Mouse (Mus musculus): ENCODE measurements around the gene Iqgap1. TPM values are rescaled to one million over a fixed set of nuclear protein-coding genes. Genes with fewer than 3 reads are reported as not detected.
A peak's percentile ranks its signal among the peaks of the same experiment; 100 is the strongest.

Iqgap1 gene
- polyA plus RNA-seq, 1 experiment = 62.3 TPM

GRCm38 (mm10) chr7:80745746-80746145 is 80.0 kb downstream of the Iqgap1 start:
- no peak overlapping the region for H3K27ac ChIP-seq (ENCODE audit: control insufficient read depth, insufficient read depth, low read depth, low read length, poor library complexity)
- no peak overlapping the region for H3K4me3 ChIP-seq (replicated peaks; ENCODE audit: control insufficient read depth, low read depth, low read length)
- no peaks in the 10 kb centered on the region for H3K4me1 ChIP-seq (ENCODE audit: control insufficient read depth, insufficient read depth, low read length)
- 77% methylated on average over 3 of the region's 3 CpGs for WGBS
- TF ChIP-seq CTCF (IDR thresholded peaks at IDR 0.05; ENCODE audit: control insufficient read depth, insufficient read depth, low read length) = no peak
- no peak for TF ChIP-seq POLR2A (IDR thresholded peaks at IDR 0.05; ENCODE audit: borderline replicate concordance, control insufficient read depth, low read depth, low read length)

DNA sequence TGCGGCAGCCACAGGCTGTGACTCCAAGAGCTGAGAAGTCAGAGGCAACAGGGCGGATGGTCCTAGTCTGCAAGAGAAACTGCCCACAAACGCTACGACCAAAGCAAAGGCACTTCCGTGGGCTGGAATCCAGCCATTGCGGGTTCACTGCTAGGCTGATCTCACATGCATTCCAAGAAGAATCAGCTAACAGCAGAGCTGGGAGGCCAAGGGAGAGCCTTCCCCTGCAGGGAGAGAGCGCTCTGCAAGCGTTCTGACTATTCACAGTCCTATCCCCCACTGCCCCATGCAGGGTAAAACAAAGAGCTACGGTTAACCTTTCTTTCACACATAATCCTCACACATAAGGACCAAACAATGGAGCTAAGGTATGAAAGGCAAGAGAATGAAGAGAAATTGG is 80.5 kb downstream of the Iqgap1 start:
- 86% methylated on average over 9 of the region's 9 CpGs for WGBS
- Histone ChIP-seq H3K27ac (ENCODE audit: control insufficient read depth, insufficient read depth, low read depth, low read length, poor library complexity) (no peak overlapping the region), H3K4me1 (ENCODE audit: control insufficient read depth, insufficient read depth, low read length) (no peaks in the 10 kb centered on the region), H3K4me3 (replicated peaks; ENCODE audit: control insufficient read depth, low read depth, low read length) (no peak overlapping the region)
- TF ChIP-seq CTCF (IDR thresholded peaks at IDR 0.05; ENCODE audit: control insufficient read depth, insufficient read depth, low read length) = no peak
- no peak for TF ChIP-seq POLR2A (IDR thresholded peaks at IDR 0.05; ENCODE audit: borderline replicate concordance, control insufficient read depth, low read depth, low read length)

DNA sequence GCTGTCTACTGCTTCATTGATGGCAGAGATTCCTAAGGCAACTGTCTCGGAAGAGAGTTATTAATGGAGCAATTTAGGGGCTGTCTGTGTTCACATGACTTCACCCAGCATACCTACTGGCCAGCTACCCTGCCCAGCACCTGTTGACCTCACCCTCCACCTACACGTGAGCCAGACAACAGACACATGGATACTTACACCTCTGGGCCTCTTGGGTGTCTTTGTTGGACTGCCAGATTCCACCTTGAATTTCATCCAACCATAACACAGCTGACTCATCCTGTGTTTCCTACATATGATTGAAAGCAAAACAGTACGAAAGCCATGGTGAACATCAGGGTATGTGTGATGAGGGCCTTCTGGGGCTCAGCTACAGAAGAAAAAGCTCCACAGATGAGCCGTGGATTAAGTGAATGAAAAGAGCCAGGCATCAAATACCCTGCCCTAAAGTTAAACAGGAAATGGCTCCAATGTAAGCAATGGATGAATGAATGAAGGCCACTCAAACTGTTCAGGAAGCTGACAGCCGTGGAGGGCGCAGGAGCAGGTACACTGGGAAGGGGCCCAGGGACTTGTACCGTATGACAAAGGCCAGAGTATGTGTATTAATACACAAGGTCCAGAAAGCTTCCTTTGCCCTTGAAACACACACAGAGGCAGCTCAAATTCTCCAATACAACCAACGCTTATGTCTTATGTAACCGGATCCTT is 81.7 kb downstream of the Iqgap1 start:
- WGBS = 84% methylated on average over 9 of the region's 9 CpGs

GRCm38 (mm10) chr7:80742671-80743070 is 83.1 kb downstream of the Iqgap1 start:
- TF ChIP-seq POLR2A (IDR thresholded peaks at IDR 0.05; ENCODE audit: borderline replicate concordance, control insufficient read depth, low read depth, low read length) = no peak
- no peak for TF ChIP-seq CTCF (IDR thresholded peaks at IDR 0.05; ENCODE audit: control insufficient read depth, insufficient read depth, low read length)
- H3K4me1 ChIP-seq (ENCODE audit: control insufficient read depth, insufficient read depth, low read length) = no peaks in the 10 kb centered on the region
- no peak overlapping the region for H3K4me3 ChIP-seq (replicated peaks; ENCODE audit: control insufficient read depth, low read depth, low read length)
- WGBS = 88% methylated on average over 3 of the region's 3 CpGs
- no peak overlapping the region for H3K27ac ChIP-seq (ENCODE audit: control insufficient read depth, insufficient read depth, low read depth, low read length, poor library complexity)

More for the DNA sequence above, 81.7 kb downstream of the Iqgap1 start:
- Histone ChIP-seq H3K27ac (ENCODE audit: control insufficient read depth, insufficient read depth, low read depth, low read length, poor library complexity) (no peak overlapping the region), H3K4me3 (replicated peaks; ENCODE audit: control insufficient read depth, low read depth, low read length) (no peak overlapping the region), H3K4me1 (ENCODE audit: control insufficient read depth, insufficient read depth, low read length) (no peaks in the 10 kb centered on the region)
- no peak for TF ChIP-seq POLR2A (IDR thresholded peaks at IDR 0.05; ENCODE audit: borderline replicate concordance, control insufficient read depth, low read depth, low read length)
- no peak for TF ChIP-seq CTCF (IDR thresholded peaks at IDR 0.05; ENCODE audit: control insufficient read depth, insufficient read depth, low read length)

DNA sequence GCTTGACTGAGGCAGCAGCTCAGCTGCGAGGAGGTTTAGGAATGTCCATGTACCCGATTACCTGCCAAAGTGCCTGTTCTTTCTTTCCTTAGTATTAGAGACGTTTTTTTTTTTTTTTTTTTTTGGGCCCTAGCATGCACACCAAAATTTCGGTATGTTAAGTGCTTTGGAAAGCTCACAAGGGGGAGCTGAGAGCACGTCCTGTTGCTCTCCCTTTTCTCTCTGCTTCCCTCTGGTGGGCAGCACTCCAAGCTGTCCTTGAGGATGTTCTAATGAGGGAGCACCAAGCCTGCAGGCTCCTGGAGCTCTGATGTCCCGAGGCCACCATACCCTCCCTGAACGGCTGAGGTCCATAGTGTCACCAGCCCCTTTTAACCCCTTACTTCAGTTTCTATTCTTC is 84.8 kb downstream of the Iqgap1 start:
- Histone ChIP-seq H3K4me3 (replicated peaks; ENCODE audit: control insufficient read depth, low read depth, low read length) (no peak overlapping the region), H3K4me1 (ENCODE audit: control insufficient read depth, insufficient read depth, low read length) (no peaks in the 10 kb centered on the region), H3K27ac (ENCODE audit: control insufficient read depth, insufficient read depth, low read depth, low read length, poor library complexity) (no peak overlapping the region)
- WGBS = 33% methylated on average over 7 of the region's 7 CpGs
- TF ChIP-seq CTCF (IDR thresholded peaks at IDR 0.05; ENCODE audit: control insufficient read depth, insufficient read depth, low read length) (peak; percentile 79), POLR2A (IDR thresholded peaks at IDR 0.05; ENCODE audit: borderline replicate concordance, control insufficient read depth, low read depth, low read length) (no peak)

DNA sequence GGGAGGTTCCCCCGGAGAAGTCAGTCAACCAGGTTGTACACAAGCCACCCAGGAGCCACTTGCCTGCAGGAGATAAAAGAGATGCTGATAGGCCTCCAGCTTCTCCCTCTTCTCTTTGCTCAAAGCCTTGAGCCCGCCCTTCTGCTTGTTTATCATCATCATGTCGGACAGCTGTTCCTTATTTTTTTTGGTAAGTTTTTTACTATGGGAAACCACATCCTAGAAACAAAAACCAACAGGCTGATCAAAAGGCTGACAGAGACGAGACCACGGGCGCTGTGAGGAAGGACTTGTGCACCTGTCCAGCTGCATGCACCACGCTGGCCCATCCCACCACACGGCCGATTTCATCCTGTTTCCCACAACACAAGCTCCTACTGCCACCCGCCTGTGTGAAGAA is 89.6 kb downstream of the Iqgap1 start:
- TF ChIP-seq CTCF (IDR thresholded peaks at IDR 0.05; ENCODE audit: control insufficient read depth, insufficient read depth, low read length) = no peak
- TF ChIP-seq POLR2A (IDR thresholded peaks at IDR 0.05; ENCODE audit: borderline replicate concordance, control insufficient read depth, low read depth, low read length) = no peak

GRCm38 (mm10) chr7:80732986-80733385 is 92.8 kb downstream of the Iqgap1 start:
- no peak for TF ChIP-seq CTCF (IDR thresholded peaks at IDR 0.05; ENCODE audit: control insufficient read depth, insufficient read depth, low read length)
- TF ChIP-seq POLR2A (IDR thresholded peaks at IDR 0.05; ENCODE audit: borderline replicate concordance, control insufficient read depth, low read depth, low read length) = no peak
- H3K27ac ChIP-seq (ENCODE audit: control insufficient read depth, insufficient read depth, low read depth, low read length, poor library complexity) = no peak overlapping the region
- WGBS = 88% methylated on average over 11 of the region's 11 CpGs
- H3K4me1 ChIP-seq (ENCODE audit: control insufficient read depth, insufficient read depth, low read length) = no peaks in the 10 kb centered on the region
- H3K4me3 ChIP-seq (replicated peaks; ENCODE audit: control insufficient read depth, low read depth, low read length) = no peak overlapping the region

More for the DNA sequence above, 89.6 kb downstream of the Iqgap1 start:
- no peaks in the 10 kb centered on the region for H3K4me1 ChIP-seq (ENCODE audit: control insufficient read depth, insufficient read depth, low read length)
- 45% methylated on average over 10 of the region's 10 CpGs for WGBS
- no peak overlapping the region for H3K4me3 ChIP-seq (replicated peaks; ENCODE audit: control insufficient read depth, low read depth, low read length)
- H3K27ac ChIP-seq (ENCODE audit: control insufficient read depth, insufficient read depth, low read depth, low read length, poor library complexity) = no peak overlapping the region

GRCm38 (mm10) chr7:80729662-80730061 is 96.1 kb downstream of the Iqgap1 start:
- 31% methylated on average over 8 of the region's 8 CpGs for WGBS
- TF ChIP-seq POLR2A (IDR thresholded peaks at IDR 0.05; ENCODE audit: borderline replicate concordance, control insufficient read depth, low read depth, low read length) (no peak), CTCF (IDR thresholded peaks at IDR 0.05; ENCODE audit: control insufficient read depth, insufficient read depth, low read length) (peak; percentile 79)
- H3K4me3 ChIP-seq (replicated peaks; ENCODE audit: control insufficient read depth, low read depth, low read length) = no peak overlapping the region
- no peaks in the 10 kb centered on the region for H3K4me1 ChIP-seq (ENCODE audit: control insufficient read depth, insufficient read depth, low read length)
- no peak overlapping the region for H3K27ac ChIP-seq (ENCODE audit: control insufficient read depth, insufficient read depth, low read depth, low read length, poor library complexity)

All from bone marrow, adult 2 months (tissue).